Mouse (Mus musculus) midbrain, embryonic 11.5 days (tissue): ENCODE measurements at regions not wholly inside any gene's neighbourhood (a gene's known extent, or its start where the extent isn't known, plus 50 kb on each side); places are given as distances from the start of the nearest gene placed in this dataset.
A peak's percentile ranks its signal among the peaks of the same experiment; 100 is the strongest.

Experiments used
- ATAC-seq: fragments of 200-750 bp; cut with Nextera tagmentation; 2 replicates; pipeline ENCODE4 v1.8.0; 2017; ENCODE audit warnings: moderate TSS enrichment, moderate library complexity; ENCODE audit not compliant: low FRiP score
- DNase-seq: peaks from one replicate; pipeline ENCODE4 v3.0.0; 2015; ENCODE audit warnings: low spot score; ENCODE audit errors: missing footprints
- H3K27ac ChIP-seq: fragments of 300-500 bp; sonication (generic); 2 replicates; pipeline ENCODE4 v1.5.1; 2014; ENCODE audit warnings: low read depth, low read length
- H3K27me3 ChIP-seq: fragments of 300-500 bp; sonication (generic); 2 replicates; pipeline ENCODE4 v1.6.1; 2014; ENCODE audit warnings: mild to moderate bottlenecking, low read length, moderate library complexity, mixed read lengths; ENCODE audit not compliant: control insufficient read depth, insufficient read depth
- H3K36me3 ChIP-seq: fragments of 300-500 bp; sonication (generic); 2 replicates; pipeline ENCODE4 v1.6.1; 2014; ENCODE audit warnings: mild to moderate bottlenecking, low read length, moderate library complexity, mixed read lengths; ENCODE audit not compliant: control insufficient read depth, insufficient read depth
- H3K4me1 ChIP-seq: fragments of 300-500 bp; sonication (generic); 2 replicates; pipeline ENCODE4 v1.6.1; 2014; ENCODE audit warnings: low read length; ENCODE audit not compliant: control insufficient read depth, insufficient read depth
- H3K4me2 ChIP-seq: fragments of 300-500 bp; sonication (generic); 2 replicates; pipeline ENCODE4 v1.6.1; 2014; ENCODE audit warnings: mild to moderate bottlenecking, moderate library complexity
- H3K4me3 ChIP-seq: fragments of 300-500 bp; sonication (generic); 2 replicates; pipeline ENCODE4 v1.5.1; 2014; ENCODE audit warnings: low read depth, low read length
- H3K9ac ChIP-seq: fragments of 300-500 bp; sonication (generic); 2 replicates; pipeline ENCODE4 v1.6.1; 2014; ENCODE audit warnings: low read length
- H3K9me3 ChIP-seq: fragments of 300-500 bp; sonication (generic); 2 replicates; pipeline ENCODE4 v1.6.1; 2016; ENCODE audit warnings: low read length; ENCODE audit not compliant: control insufficient read depth
- WGBS: fragments of 180-500 bp; shearing (Covaris S2); extraction: QIAGEN DNeasy Blood & Tissue Kit; methylation state at CpG from one replicate; pipeline ENCODE4 v1.1.7; 2014; 5-methylcytosine and 5-hydroxymethylcytosine counted together

- Histone ChIP-seq H3K36me3 (no peaks in the 10 kb centered on the region), H3K4me1 (no peaks in the 10 kb centered on the region), H3K27me3 (no peaks in the 10 kb centered on the region), H3K9ac (no peak overlapping the region), H3K9me3 (no peaks in the 10 kb centered on the region), H3K4me3 (no peak overlapping the region), H3K27ac (no peak overlapping the region), H3K4me2 (no peak overlapping the region)
- WGBS, result 87% methylated on average over 15 of the region's 15 CpGs
- no peak for ATAC-seq
- peak; percentile 26 for DNase-seq
Observed at GRCm38 (mm10) chr6:6801563-6802259, 61.4 kb upstream of the Dlx6 start.
